ENCODE assay signal across 8 mouse cellular contexts in genomic region chr11:80210321-80210720, GRCm38 (mm10). TPM values are rescaled to one million over a fixed set of nuclear protein-coding genes. Genes with fewer than 3 reads are reported as not detected.
DNase-seq lines count a peak whose midpoint lies in the region; ATAC-seq lines count a peak whose summit lies in the region.

No protein-coding gene starts in this region.

- H3K27me3 ChIP-seq in hindbrain, embryonic 13.5 days: no peaks in the 10 kb centered on the region
- H3K27me3 ChIP-seq in midbrain, embryonic 11.5 days (ENCODE audit: control insufficient read depth, insufficient read depth, low read length): no peaks in the 10 kb centered on the region

- H3K4me3 ChIP-seq in hindbrain, embryonic 13.5 days: peak overlapping the region; percentile 97
- no peak overlapping the region for H3K4me3 ChIP-seq in midbrain, embryonic 11.5 days (ENCODE audit: low read depth, low read length)

- H3K9me3 ChIP-seq in hindbrain, embryonic 13.5 days: no peaks in the 10 kb centered on the region
- no peaks in the 10 kb centered on the region for H3K9me3 ChIP-seq in midbrain, embryonic 11.5 days (ENCODE audit: control insufficient read depth, low read length)

- peaks cover 9% of the 10 kb centered on the region for H3K4me1 ChIP-seq in hindbrain, embryonic 13.5 days (replicated peaks)
- H3K4me1 ChIP-seq in midbrain, embryonic 11.5 days (ENCODE audit: control insufficient read depth, insufficient read depth, low read length): peaks cover 8% of the 10 kb centered on the region

- peak overlapping the region; percentile 71 for H3K4me2 ChIP-seq in hindbrain, embryonic 13.5 days
- H3K4me2 ChIP-seq in midbrain, embryonic 11.5 days: peak overlapping the region; percentile 58

- peaks cover 14% of the 10 kb centered on the region; the same call in 1 of the 2 replicates for H3K36me3 ChIP-seq in hindbrain, embryonic 13.5 days
- no peaks in the 10 kb centered on the region for H3K36me3 ChIP-seq in midbrain, embryonic 11.5 days (ENCODE audit: control insufficient read depth, insufficient read depth, low read length)

- intact Hi-C loops in left cerebral cortex, postnatal 25 days (cut with DNase I): no loop called here

- H3K27ac ChIP-seq in hindbrain, embryonic 13.5 days: no peak overlapping the region
- no peak overlapping the region for H3K27ac ChIP-seq in midbrain, embryonic 11.5 days (ENCODE audit: low read depth, low read length)

- no peak overlapping the region for H3K9ac ChIP-seq in hindbrain, embryonic 13.5 days
- no peak overlapping the region for H3K9ac ChIP-seq in midbrain, embryonic 11.5 days (ENCODE audit: low read length)

- no peak for ATAC-seq in hindbrain, embryonic 13.5 days (ENCODE audit: low FRiP score)
- no peak for ATAC-seq in midbrain, embryonic 11.5 days (ENCODE audit: low FRiP score)
- no peak for ATAC-seq in megakaryocyte progenitor cell, adult 5-6 weeks (replicated peaks; ENCODE audit: poor library complexity)

- 60% methylated on average over 6 of the region's 6 CpGs for WGBS in hindbrain, embryonic 13.5 days
- 57% methylated on average over 6 of the region's 6 CpGs for WGBS in midbrain, embryonic 11.5 days

- DNase-seq in heart, adult 11 months: peak; percentile 73
- DNase-seq in heart, postnatal 4 days: no peak
- peak; percentile 41 for DNase-seq in MEL-GATA-1-ER (ENCODE audit: extremely low read depth, low read depth)
- DNase-seq in midbrain, embryonic 11.5 days (ENCODE audit: low spot score, missing footprints): no peak
- DNase-seq in left cerebral cortex, postnatal 25 days (ENCODE audit: low spot score in 2 of 2): no peak
- DNase-seq in frontal cortex, postnatal 10 days (ENCODE audit: low spot score in 2 of 2): no peak

RNA-seq across cellular contexts. Expression of gene Rhot1, which starts 1.5 kb away (rescaled TPM):
- total RNA-seq in heart, postnatal 4 days (2021): 10 to 100 TPM; 62.6 to 63.8 TPM
- 66.4 and 68.4 TPM in 2 replicates for polyA plus RNA-seq in hindbrain, embryonic 13.5 days (2015; fragmentation: Nextera tagmentation; extraction: Ambion mirVana)
- 66.0 and 79.2 TPM in 2 replicates for polyA plus RNA-seq in midbrain, embryonic 11.5 days (2014; fragmentation: Nextera tagmentation; extraction: Ambion mirVana)
- total RNA-seq in left cerebral cortex, postnatal 25 days (2021): 10 to 100 TPM; 72.9 to 76.9 TPM
- 64.7 and 66.6 TPM in 2 replicates for total RNA-seq in megakaryocyte progenitor cell, adult 5-6 weeks (2015)
- total RNA-seq in megakaryocyte progenitor cell, adult 5-6 weeks (2017): 50.6 and 51.4 TPM in 2 replicates

RNA-seq across cellular contexts. Expression of gene Rnf135, which starts 26.7 kb away (rescaled TPM):
- total RNA-seq in heart, postnatal 4 days (2021): 1 to 10 TPM; 5.2 to 8.5 TPM
- polyA plus RNA-seq in hindbrain, embryonic 13.5 days (2015; fragmentation: Nextera tagmentation; extraction: Ambion mirVana): 3.1 and 3.9 TPM in 2 replicates
- 2.1 and 2.8 TPM in 2 replicates for polyA plus RNA-seq in midbrain, embryonic 11.5 days (2014; fragmentation: Nextera tagmentation; extraction: Ambion mirVana)
- 1 to 10 TPM; 3.4 to 4.1 TPM for total RNA-seq in left cerebral cortex, postnatal 25 days (2021)
- 4.5 and 7.9 TPM in 2 replicates for total RNA-seq in megakaryocyte progenitor cell, adult 5-6 weeks (2015)
- 4.8 and 6.5 TPM in 2 replicates for total RNA-seq in megakaryocyte progenitor cell, adult 5-6 weeks (2017)

RNA-seq across cellular contexts. Expression of gene Adap2, which starts 56.4 kb away (rescaled TPM):
- total RNA-seq in heart, postnatal 4 days (2021): 1 to 10 TPM; 3.6 to 4.3 TPM
- polyA plus RNA-seq in hindbrain, embryonic 13.5 days (2015; fragmentation: Nextera tagmentation; extraction: Ambion mirVana): 3.7 and 3.9 TPM in 2 replicates
- polyA plus RNA-seq in midbrain, embryonic 11.5 days (2014; fragmentation: Nextera tagmentation; extraction: Ambion mirVana): 1.6 and 1.8 TPM in 2 replicates
- 1 to 10 TPM; 6.9 to 7.8 TPM for total RNA-seq in left cerebral cortex, postnatal 25 days (2021)
- 0.07 and 0.17 TPM in 2 replicates for total RNA-seq in megakaryocyte progenitor cell, adult 5-6 weeks (2015)
- total RNA-seq in megakaryocyte progenitor cell, adult 5-6 weeks (2017): 0.12 and 0.61 TPM in 2 replicates

Comparison
In these comparisons a context has a peak if more than half of its experiments do, and no peak if none do; other contexts are left out.
1. DNase-seq: peak in heart, adult 11 months (single experiment) and MEL-GATA-1-ER (single experiment); none in heart, postnatal 4 days (single experiment), midbrain, embryonic 11.5 days (single experiment), left cerebral cortex, postnatal 25 days (0 of 2) and frontal cortex, postnatal 10 days (0 of 2).